Mouse (Mus musculus) ES-Bruce4 (cell line): ENCODE measurements around the gene 1700088E04Rik.

Experiments used
- CTCF ChIP-seq: IDR thresholded peaks from one replicate; pipeline ENCODE4 v1.8.1; 2011; ENCODE audit warnings: low read depth, low read length
- EP300 ChIP-seq: IDR thresholded peaks from 2 replicates; pipeline ENCODE4 v1.6.1; 2011; ENCODE audit warnings: low read depth, low read length; ENCODE audit not compliant: insufficient read depth
- POLR2A ChIP-seq: IDR thresholded peaks from one replicate; pipeline ENCODE4 v1.8.1; 2011; ENCODE audit warnings: low read length; ENCODE audit not compliant: insufficient read depth

GRCm38 (mm10) chr15:79143316-79143715 lies 2.3 kb upstream of the 1700088E04Rik start:
- TF ChIP-seq EP300 = no peak
- TF ChIP-seq POLR2A = no peak
- TF ChIP-seq CTCF = no peak
